Mouse (Mus musculus) lung, postnatal 0 days (tissue): ENCODE results near the gene Grik4. TPM values are rescaled to one million over a fixed set of nuclear protein-coding genes. Genes with fewer than 3 reads are reported as not detected.

Source experiments
- ATAC-seq: fragments of 200-750 bp; cut with Nextera tagmentation; 2 replicates; pipeline ENCODE4 v1.8.0; 2017; ENCODE audit warnings: moderate library complexity
- DNase-seq: peaks from one replicate; pipeline ENCODE4 v3.0.0-alpha.2; 2016; ENCODE audit warnings: low spot score
- H3K27ac ChIP-seq: fragments of 300-500 bp; sonication (generic); 2 replicates; pipeline ENCODE4 v1.5.1; 2014; ENCODE audit warnings: antibody characterized with exemption, mild to moderate bottlenecking, low read length, mixed read lengths
- H3K27me3 ChIP-seq: fragments of 300-500 bp; sonication (generic); replicated peaks from 2 replicates; pipeline ENCODE4 v1.6.1; 2014; ENCODE audit warnings: low read length, mixed read lengths; ENCODE audit not compliant: insufficient read depth
- H3K36me3 ChIP-seq: fragments of 300-500 bp; sonication (generic); 2 replicates; pipeline ENCODE4 v1.6.1; 2014; ENCODE audit warnings: low read length, mixed read lengths; ENCODE audit not compliant: insufficient read depth
- H3K4me1 ChIP-seq: fragments of 300-500 bp; sonication (generic); 2 replicates; pipeline ENCODE4 v1.6.1; 2014; ENCODE audit warnings: antibody characterized with exemption, low read depth, low read length, mixed read lengths; ENCODE audit not compliant: insufficient read depth
- H3K4me2 ChIP-seq: fragments of 300-500 bp; sonication (generic); replicated peaks from 2 replicates; pipeline ENCODE4 v1.6.1; 2014; ENCODE audit warnings: low read depth, mild to moderate bottlenecking, low read length, moderate library complexity, mixed read lengths
- H3K4me3 ChIP-seq: fragments of 300-500 bp; sonication (generic); 2 replicates; pipeline ENCODE4 v1.5.1; 2014; ENCODE audit warnings: low read depth, low read length
- H3K9ac ChIP-seq: fragments of 300-500 bp; sonication (generic); replicated peaks from 2 replicates; pipeline ENCODE4 v1.6.1; 2014; ENCODE audit warnings: low read depth, mild to moderate bottlenecking
- H3K9me3 ChIP-seq: fragments of 300-500 bp; sonication (generic); 2 replicates; pipeline ENCODE4 v1.6.1; 2016; ENCODE audit warnings: low read length, mixed read lengths
- CTCF ChIP-seq: IDR thresholded peaks from 2 replicates; pipeline ENCODE4 v1.5.1; 2016; ENCODE audit warnings: antibody characterized with exemption, mild to moderate bottlenecking
- EP300 ChIP-seq: IDR thresholded peaks from 2 replicates; pipeline ENCODE4 v1.6.1; 2016; ENCODE audit warnings: antibody characterized with exemption, mild to moderate bottlenecking, control low read depth
- WGBS: fragments of 180-500 bp; shearing (Covaris S2); extraction: QIAGEN DNeasy Blood & Tissue Kit; methylation state at CpG from one replicate; pipeline ENCODE4 v1.1.7; 2014; 5-methylcytosine and 5-hydroxymethylcytosine counted together
- polyA plus RNA-seq: library from polyadenylated mRNA; unstranded; fragments of >200 nt; fragmentation: Nextera tagmentation; extraction: Ambion mirVana; gene quantifications from 2 replicates; pipeline ENCODE4 v1.2.1, GENCODE M21; 2015

Grik4 gene
- polyA plus RNA-seq, 1 experiment from 2014 or later, result 0.47 TPM

DNA sequence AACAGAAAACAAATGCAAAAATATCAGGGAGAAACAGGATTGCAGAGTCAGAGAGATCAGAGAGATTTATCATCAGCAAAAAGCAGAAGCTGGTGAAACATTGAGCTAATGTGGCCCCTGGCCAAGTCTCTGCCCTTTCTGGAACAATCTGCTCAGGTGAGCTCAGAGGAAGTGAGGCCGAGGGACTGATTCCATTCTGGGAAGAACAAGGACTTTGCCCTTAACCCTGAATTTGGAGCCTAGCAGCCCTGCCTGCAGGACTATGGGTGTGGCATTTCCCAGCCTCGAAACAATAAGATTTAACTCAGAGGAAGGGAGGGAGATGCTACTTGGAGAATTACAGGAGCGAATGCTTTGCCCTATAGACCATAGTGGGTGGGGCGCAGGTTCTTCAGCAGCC lies 432.0 kb downstream of the Grik4 start:
- 47% methylated on average over 4 of the region's 4 CpGs for WGBS
- Histone ChIP-seq H3K36me3 (no peaks in the 10 kb centered on the region), H3K4me3 (no peak overlapping the region), H3K27ac (no peak overlapping the region), H3K27me3 (no peaks in the 10 kb centered on the region), H3K9ac (no peak overlapping the region), H3K9me3 (no peaks in the 10 kb centered on the region), H3K4me1 (no peaks in the 10 kb centered on the region), H3K4me2 (no peak overlapping the region)
- no peak for DNase-seq
- no peak for ATAC-seq
- no peak for TF ChIP-seq CTCF
- no peak for TF ChIP-seq EP300

DNA sequence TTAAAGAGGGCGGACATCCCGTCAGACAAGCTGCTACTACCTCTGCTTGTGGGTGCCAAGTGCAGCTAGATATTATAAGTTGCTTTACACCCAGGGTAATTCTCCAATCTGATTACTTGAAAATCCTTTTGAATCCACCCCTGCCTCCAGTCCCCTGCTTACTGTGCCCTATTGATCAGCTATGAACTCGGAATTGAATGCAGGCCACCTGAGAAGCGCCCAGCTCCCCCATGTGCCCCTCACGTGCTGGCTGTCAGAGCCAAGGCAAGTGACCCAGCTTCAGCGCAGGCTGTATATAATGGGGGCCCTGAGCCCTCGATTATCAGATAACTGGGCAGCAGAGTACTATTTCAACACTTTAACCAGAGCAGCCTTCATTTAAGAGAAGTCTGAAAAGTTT lies 436.1 kb downstream of the Grik4 start:
- ATAC-seq, result no peak
- no peak overlapping the region for H3K4me3 ChIP-seq
- H3K9ac ChIP-seq, result no peak overlapping the region
- DNase-seq, result no peak
- WGBS, result 58% methylated on average over 7 of the region's 7 CpGs
- TF ChIP-seq CTCF (no peak), EP300 (no peak)
- H3K4me2 ChIP-seq, result no peak overlapping the region
- H3K9me3 ChIP-seq, result no peaks in the 10 kb centered on the region
- no peaks in the 10 kb centered on the region for H3K27me3 ChIP-seq
- no peak overlapping the region for H3K27ac ChIP-seq
- H3K4me1 ChIP-seq, result no peaks in the 10 kb centered on the region
- H3K36me3 ChIP-seq, result no peaks in the 10 kb centered on the region

DNA sequence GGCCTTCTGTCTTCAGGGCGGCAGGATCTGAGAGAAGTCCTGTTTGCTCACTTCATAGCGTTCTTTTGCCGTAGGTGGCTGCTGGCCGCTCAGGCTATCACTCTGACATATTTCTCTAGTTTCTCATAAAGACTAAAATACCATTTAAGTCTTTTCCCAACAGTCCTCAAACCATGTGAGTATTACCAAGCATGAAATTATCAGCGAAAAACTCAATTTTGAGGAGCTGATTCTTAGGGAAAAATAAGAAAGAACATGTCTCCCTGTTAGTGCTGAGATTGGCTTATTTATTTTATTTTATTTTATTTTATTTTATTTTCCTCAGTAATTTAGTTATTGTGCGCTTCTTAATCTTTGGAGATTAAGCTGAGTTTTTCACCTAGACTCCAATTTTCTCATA lies 436.6 kb downstream of the Grik4 start, which contains the start of gene Tbcel:
Gene Tbcel (minus strand): TSS at position 101 of the 400 bp plus-strand sequence.
- DNase-seq (no peak), ATAC-seq (no peak)
- H3K9me3 ChIP-seq, result no peaks in the 10 kb centered on the region
- no peak for TF ChIP-seq CTCF
- TF ChIP-seq EP300, result no peak
- no peaks in the 10 kb centered on the region for H3K27me3 ChIP-seq
- H3K27ac ChIP-seq, result no peak within 1 kb of the TSS
- H3K9ac ChIP-seq, result no peak within 1 kb of the TSS
- 57% methylated on average over 6 of the region's 6 CpGs for WGBS
- no peak within 1 kb of the TSS for H3K4me2 ChIP-seq
- H3K4me3 ChIP-seq, result no peak within 1 kb of the TSS
- H3K4me1 ChIP-seq, result no peaks in the 10 kb centered on the region
- no peaks in the 10 kb centered on the region for H3K36me3 ChIP-seq

DNA sequence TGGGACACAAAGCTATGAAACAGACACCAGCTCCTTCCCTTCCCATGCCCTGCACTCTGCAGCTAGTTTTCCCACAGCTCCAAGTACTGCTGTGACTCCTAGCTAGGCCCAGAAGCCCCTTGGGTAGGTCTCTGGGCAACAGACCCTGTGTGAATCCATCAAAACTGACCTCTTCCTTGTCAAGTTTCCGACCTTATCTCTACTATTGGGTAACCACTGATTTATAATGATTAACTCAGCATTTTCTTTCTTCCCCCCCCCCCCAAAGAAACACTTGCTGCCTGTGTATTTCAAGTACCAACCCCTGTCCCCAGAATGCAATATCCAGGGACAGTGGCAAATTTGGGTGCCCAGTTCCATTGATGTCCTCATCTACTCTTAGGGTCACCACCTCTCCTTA lies 437.3 kb downstream of the Grik4 start:
- Histone ChIP-seq H3K27me3 (no peaks in the 10 kb centered on the region), H3K36me3 (no peaks in the 10 kb centered on the region), H3K9me3 (no peaks in the 10 kb centered on the region), H3K9ac (no peak overlapping the region), H3K27ac (no peak overlapping the region), H3K4me2 (no peak overlapping the region), H3K4me3 (no peak overlapping the region), H3K4me1 (no peaks in the 10 kb centered on the region)
- TF ChIP-seq CTCF, result no peak
- no peak for TF ChIP-seq EP300
- ATAC-seq (no peak), DNase-seq (no peak)
- 32% methylated on average over 1 of the region's 1 CpGs for WGBS

DNA sequence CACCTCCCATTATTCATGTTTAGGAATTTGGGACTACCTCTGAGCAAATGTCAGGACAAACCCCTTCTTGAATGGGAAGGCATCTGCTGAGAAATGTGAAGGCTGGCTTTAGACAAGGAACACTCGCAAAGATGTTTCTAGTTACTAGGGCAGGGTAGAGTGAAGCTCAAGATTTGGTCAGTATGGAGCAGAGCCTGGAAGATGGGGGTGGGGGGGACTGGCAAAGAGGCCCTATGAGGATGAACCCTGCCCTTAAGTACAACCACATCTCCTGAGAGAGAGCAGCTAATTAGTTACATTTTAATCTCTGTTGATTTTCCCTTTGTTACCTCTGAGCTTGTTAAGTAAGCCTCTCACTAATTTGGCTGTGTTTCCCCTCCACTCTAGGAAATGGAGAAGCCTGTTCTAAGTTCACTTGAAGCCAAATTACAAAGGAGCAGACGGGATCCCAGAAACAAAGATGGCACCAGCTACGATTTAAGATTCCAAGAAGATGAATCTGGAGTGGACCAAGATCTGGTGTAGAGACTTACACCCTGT lies 439.3 kb downstream of the Grik4 start:
- 73% methylated on average over 3 of the region's 3 CpGs for WGBS
- no peak for TF ChIP-seq EP300
- TF ChIP-seq CTCF, result no peak
- H3K4me1 ChIP-seq, result no peaks in the 10 kb centered on the region

DNA sequence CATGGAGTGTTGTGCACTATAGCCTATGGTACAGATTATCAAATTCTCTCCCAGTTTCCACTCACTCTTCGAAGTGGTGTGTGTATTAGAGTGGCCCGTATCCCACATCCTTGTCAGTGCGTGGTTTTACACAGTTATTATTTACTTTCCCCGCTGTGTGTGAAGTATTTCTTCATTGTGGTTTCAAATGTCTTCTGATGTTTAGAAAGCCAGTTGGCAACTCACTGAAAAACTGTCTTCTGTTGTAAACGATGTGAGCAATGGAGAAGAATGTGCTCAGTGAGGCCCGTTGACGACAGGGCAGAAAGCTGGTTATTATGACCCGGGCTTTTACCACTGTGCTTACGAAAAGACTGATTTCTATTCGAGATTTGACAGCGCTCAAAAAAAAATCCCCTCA lies 439.7 kb downstream of the Grik4 start:
- Histone ChIP-seq H3K4me2 (no peak overlapping the region), H3K27ac (no peak overlapping the region), H3K9me3 (no peaks in the 10 kb centered on the region), H3K4me1 (no peaks in the 10 kb centered on the region), H3K4me3 (no peak overlapping the region), H3K36me3 (no peaks in the 10 kb centered on the region), H3K9ac (no peak overlapping the region), H3K27me3 (no peaks in the 10 kb centered on the region)
- ATAC-seq, result peak; percentile 32; the same call in 1 of the 2 replicates
- peak; percentile 54 for DNase-seq
- WGBS, result 34% methylated on average over 11 of the region's 11 CpGs
- TF ChIP-seq EP300 (no peak), CTCF (no peak)

More for the DNA sequence above, 439.3 kb downstream of the Grik4 start:
- Histone ChIP-seq H3K4me2 (no peak overlapping the region), H3K36me3 (no peaks in the 10 kb centered on the region), H3K27ac (no peak overlapping the region), H3K4me3 (no peak overlapping the region), H3K9ac (no peak overlapping the region), H3K9me3 (no peaks in the 10 kb centered on the region), H3K27me3 (no peaks in the 10 kb centered on the region)
- no peak for ATAC-seq
- no peak for DNase-seq

DNA sequence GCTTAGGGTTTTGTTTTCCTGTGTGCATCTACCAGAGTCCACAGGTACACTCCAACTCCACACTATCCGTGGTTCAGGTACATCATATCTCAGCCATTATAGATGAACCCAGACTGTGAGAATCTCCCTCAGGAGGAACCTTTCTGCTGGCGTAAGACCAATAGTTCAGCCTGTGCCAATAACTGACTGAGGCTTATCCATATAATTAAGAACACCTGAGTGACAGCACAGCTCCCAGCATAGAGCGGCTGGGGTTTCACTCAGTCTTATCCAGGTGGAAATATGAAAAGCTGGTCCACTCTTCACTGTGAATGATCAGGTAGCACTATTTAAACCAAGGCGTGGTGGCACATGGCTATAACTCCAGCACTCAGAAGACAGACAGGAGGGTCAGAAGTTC lies 440.6 kb downstream of the Grik4 start:
- 75% methylated on average over 4 of the region's 4 CpGs for WGBS
- H3K27ac ChIP-seq, result no peak overlapping the region
- no peak overlapping the region for H3K9ac ChIP-seq
- H3K4me2 ChIP-seq, result no peak overlapping the region
- H3K4me1 ChIP-seq, result no peaks in the 10 kb centered on the region
- H3K27me3 ChIP-seq, result no peaks in the 10 kb centered on the region
- DNase-seq, result no peak
- no peak overlapping the region for H3K4me3 ChIP-seq
- H3K9me3 ChIP-seq, result no peaks in the 10 kb centered on the region
- no peak for ATAC-seq
- TF ChIP-seq EP300 (no peak), CTCF (no peak)
- no peaks in the 10 kb centered on the region for H3K36me3 ChIP-seq
